Mouse (Mus musculus) heart, embryonic 14.5 days (tissue): ENCODE measurements at regions not wholly inside any gene's neighbourhood (a gene's known extent, or its start where the extent isn't known, plus 50 kb on each side); places are given as distances from the start of the nearest gene placed in this dataset.

Experiments used
- ATAC-seq: fragments of 200-750 bp; cut with Nextera tagmentation; 2 replicates; pipeline ENCODE4 v1.8.0; 2017; ENCODE audit warnings: low read depth, moderate TSS enrichment; ENCODE audit not compliant: insufficient number of reproducible peaks, insufficient read depth, low FRiP score
- H3K27ac ChIP-seq, 2 experiments: fragments of 200-500 bp in 1 of 2; fragments of 300-500 bp in 1 of 2; sonication (generic) in 1 of 2; replicated peaks in 1 of 2; 2 replicates each; pipeline ENCODE4 v1.5.1; 2012 to 2014; ENCODE audit warnings: low read depth in 2 of 2, low read length in 2 of 2, control low read depth in 1 of 2, mild to moderate bottlenecking in 1 of 2, mixed read lengths in 1 of 2; ENCODE audit not compliant: control insufficient read depth in 1 of 2, insufficient read depth in 1 of 2
- H3K27me3 ChIP-seq: fragments of 300-500 bp; sonication (generic); 2 replicates; pipeline ENCODE4 v1.6.1; 2014; ENCODE audit warnings: mild to moderate bottlenecking, low read length, control low read depth; ENCODE audit not compliant: control insufficient read depth, insufficient read depth
- H3K36me3 ChIP-seq: fragments of 300-500 bp; sonication (generic); 2 replicates; pipeline ENCODE4 v1.6.1; 2014; ENCODE audit warnings: mild to moderate bottlenecking, control low read depth, low read length, mixed read lengths; ENCODE audit not compliant: control insufficient read depth, insufficient read depth
- H3K4me1 ChIP-seq, 2 experiments: fragments of 200-500 bp in 1 of 2; fragments of 300-500 bp in 1 of 2; sonication (generic) in 1 of 2; 2 replicates each; pipeline ENCODE4 v1.6.1; 2012 to 2014; ENCODE audit warnings: low read length in 2 of 2, control low read depth in 1 of 2, mixed read lengths in 1 of 2; ENCODE audit not compliant: control insufficient read depth in 2 of 2, insufficient read depth in 2 of 2
- H3K4me2 ChIP-seq: fragments of 300-500 bp; sonication (generic); 2 replicates; pipeline ENCODE4 v1.6.1; 2014; ENCODE audit warnings: mild to moderate bottlenecking, low read length
- H3K4me3 ChIP-seq, 2 experiments: fragments of 200-500 bp in 1 of 2; fragments of 300-500 bp in 1 of 2; sonication (generic) in 1 of 2; 2 replicates each; pipeline ENCODE4 v1.5.1; 2012 to 2014; ENCODE audit warnings: low read length in 2 of 2, mild to moderate bottlenecking in 2 of 2, control low read depth in 1 of 2, low read depth in 1 of 2, moderate library complexity in 1 of 2; ENCODE audit not compliant: control insufficient read depth in 1 of 2, insufficient read depth in 1 of 2
- H3K9ac ChIP-seq: fragments of 300-500 bp; sonication (generic); 2 replicates; pipeline ENCODE4 v1.6.1; 2014; ENCODE audit warnings: mild to moderate bottlenecking, low read length
- H3K9me3 ChIP-seq: fragments of 300-500 bp; sonication (generic); 2 replicates; pipeline ENCODE4 v1.6.1; 2016; ENCODE audit warnings: low read length, control low read depth; ENCODE audit not compliant: control insufficient read depth
- WGBS: fragments of 180-500 bp; shearing (Covaris S2); extraction: QIAGEN DNeasy Blood & Tissue Kit; methylation state at CpG from one replicate; pipeline ENCODE4 v1.1.7; 2014; 5-methylcytosine and 5-hydroxymethylcytosine counted together

DNA sequence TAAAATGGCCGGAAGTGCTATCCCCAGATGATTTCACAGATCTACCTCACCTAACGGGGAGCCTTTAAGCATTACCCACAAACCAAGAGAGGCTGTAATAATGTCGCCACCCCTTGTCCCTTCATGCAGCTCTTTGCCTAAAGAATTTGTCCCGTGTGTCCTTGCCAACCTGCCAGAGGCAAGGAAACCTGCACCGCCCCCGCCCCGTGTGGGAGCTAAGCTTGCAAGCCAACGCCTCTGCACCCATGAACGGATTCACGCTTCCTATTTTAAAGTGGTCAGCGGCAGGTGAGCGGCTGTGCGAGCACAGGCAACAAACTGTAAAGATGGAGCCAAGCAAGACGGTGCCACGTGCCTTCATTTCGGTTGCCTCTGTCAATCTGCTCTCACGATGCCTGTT lies 63.1 kb downstream of the Gm11011 start:
- H3K9ac ChIP-seq: no peak overlapping the region
- H3K9me3 ChIP-seq: 0 out of 2 replicates have a peak, but pooled peaks cover 3% of the 10 kb centered on the region
- no peaks in the 10 kb centered on the region for H3K27me3 ChIP-seq
- no peak overlapping the region for H3K4me3 ChIP-seq
- no peak overlapping the region for H3K27ac ChIP-seq
- no peaks in the 10 kb centered on the region for H3K36me3 ChIP-seq
- no peak for ATAC-seq
- H3K4me1 ChIP-seq: peaks cover 12 to 16% of the 10 kb centered on the region in 2 experiments
- WGBS: 75% methylated on average over 17 of the region's 17 CpGs
- H3K4me2 ChIP-seq: no peak overlapping the region

DNA sequence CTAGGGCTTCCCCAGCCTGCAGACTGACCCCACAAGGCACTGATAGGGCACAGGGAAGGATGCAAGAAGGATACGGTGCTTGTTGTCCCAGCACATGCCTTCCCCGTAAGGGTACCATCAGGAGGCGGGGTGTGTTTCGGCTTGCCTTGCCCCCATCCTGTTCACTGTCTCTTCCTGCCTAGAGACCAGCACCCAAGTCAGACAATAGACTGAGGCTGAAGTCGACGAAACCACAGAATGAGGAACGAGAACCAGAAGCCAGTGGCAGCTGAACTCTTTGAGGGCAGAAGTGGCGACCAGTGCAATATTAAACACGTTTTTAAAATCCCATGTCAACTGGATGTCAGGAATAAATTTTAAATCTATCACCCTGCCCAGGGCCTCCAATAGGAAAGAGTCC lies 67.6 kb downstream of the Gm11011 start:
- Histone ChIP-seq H3K9ac (no peak overlapping the region), H3K27me3 (no peaks in the 10 kb centered on the region), H3K9me3 (no peaks in the 10 kb centered on the region), H3K4me1 (peaks cover 12 to 16% of the 10 kb centered on the region in 2 experiments), H3K4me3 (no peak overlapping the region), H3K36me3 (no peaks in the 10 kb centered on the region), H3K4me2 (peak overlapping the region; percentile 48), H3K27ac (peak overlapping the region; percentile 42 to 66)
- ATAC-seq: no peak
- WGBS: 26% methylated on average over 9 of the region's 9 CpGs

DNA sequence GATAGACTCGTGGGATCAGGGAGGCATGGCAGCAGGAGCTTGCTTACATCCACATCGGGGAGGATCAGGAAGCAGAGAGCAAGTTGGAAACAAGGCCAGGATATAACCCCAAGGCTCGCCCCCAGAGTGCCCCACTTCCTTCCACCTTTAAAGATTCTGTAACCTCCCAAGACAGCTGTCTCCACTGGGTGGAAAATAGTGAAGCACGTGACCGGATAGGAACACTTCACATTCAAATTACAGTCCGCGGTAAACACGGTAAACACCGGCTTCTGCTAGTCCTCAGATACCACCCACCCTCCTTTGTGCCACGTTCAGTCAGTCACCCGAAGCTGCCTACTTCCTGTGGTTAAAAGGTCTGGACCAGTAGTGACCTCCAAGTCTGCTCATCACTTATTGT lies 72.2 kb downstream of the Gm11011 start:
- peaks cover 5 to 6% of the 10 kb centered on the region in 2 experiments for H3K4me1 ChIP-seq
- no peak overlapping the region for H3K4me2 ChIP-seq
- 66% methylated on average over 11 of the region's 11 CpGs for WGBS
- no peaks in the 10 kb centered on the region for H3K36me3 ChIP-seq
- H3K4me3 ChIP-seq: no peak overlapping the region
- ATAC-seq: no peak
- no peak overlapping the region for H3K27ac ChIP-seq
- H3K9ac ChIP-seq: no peak overlapping the region
- H3K27me3 ChIP-seq: no peaks in the 10 kb centered on the region
- no peaks in the 10 kb centered on the region for H3K9me3 ChIP-seq

DNA sequence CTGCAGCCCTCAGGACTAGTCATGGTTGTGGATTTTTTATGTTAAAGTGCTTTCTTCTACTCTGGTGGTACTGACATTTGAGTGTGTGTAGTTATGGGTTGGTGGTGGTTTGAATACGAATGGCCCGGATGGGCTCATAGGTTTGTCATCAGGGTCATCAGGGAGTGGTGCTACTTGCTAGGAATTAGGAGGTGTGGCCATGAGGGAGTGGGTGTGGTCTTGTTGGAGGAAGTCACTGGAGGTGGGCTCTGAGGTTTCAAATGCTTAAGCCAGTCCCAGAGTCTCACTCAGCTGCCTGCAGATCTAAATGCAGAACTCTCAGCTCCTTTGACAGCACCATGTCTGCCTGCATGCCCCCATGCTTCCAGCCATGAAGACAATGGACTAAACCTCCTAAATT lies 76.8 kb downstream of the Gm11011 start:
- no peak overlapping the region for H3K4me2 ChIP-seq
- no peak overlapping the region for H3K27ac ChIP-seq
- no peaks in the 10 kb centered on the region for H3K36me3 ChIP-seq
- H3K4me1 ChIP-seq: no peaks in the 10 kb centered on the region
- no peak overlapping the region for H3K4me3 ChIP-seq
- no peaks in the 10 kb centered on the region for H3K27me3 ChIP-seq
- H3K9me3 ChIP-seq: no peaks in the 10 kb centered on the region
- WGBS: 92% methylated on average over 2 of the region's 2 CpGs
- no peak for ATAC-seq
- H3K9ac ChIP-seq: no peak overlapping the region

DNA sequence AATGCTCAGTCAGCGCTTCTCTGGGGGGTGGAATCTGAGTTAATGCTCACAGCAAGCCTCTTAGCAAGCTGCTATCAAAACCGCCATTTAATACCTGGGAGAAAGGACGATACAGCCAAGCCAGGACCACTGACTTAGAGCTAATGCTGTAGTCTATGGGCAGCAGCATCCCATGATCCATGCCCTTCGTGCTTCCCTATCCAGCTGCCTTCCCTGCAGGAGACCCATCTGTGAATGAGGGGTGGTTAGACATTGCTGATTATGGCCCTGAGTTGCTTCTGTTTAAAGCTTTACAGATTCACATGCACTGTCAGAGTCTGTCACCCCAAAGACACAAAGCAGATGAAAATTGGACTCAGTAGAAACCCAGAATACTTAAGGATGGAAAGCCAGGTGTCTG lies 78.1 kb downstream of the Gm11011 start:
- H3K9ac ChIP-seq: no peak overlapping the region
- H3K27me3 ChIP-seq: no peaks in the 10 kb centered on the region
- H3K4me2 ChIP-seq: no peak overlapping the region
- no peaks in the 10 kb centered on the region for H3K4me1 ChIP-seq
- H3K9me3 ChIP-seq: no peaks in the 10 kb centered on the region
- no peak for ATAC-seq
- H3K27ac ChIP-seq: no peak overlapping the region
- 87% methylated on average over 4 of the region's 4 CpGs for WGBS
- H3K4me3 ChIP-seq: no peak overlapping the region
- no peaks in the 10 kb centered on the region for H3K36me3 ChIP-seq

DNA sequence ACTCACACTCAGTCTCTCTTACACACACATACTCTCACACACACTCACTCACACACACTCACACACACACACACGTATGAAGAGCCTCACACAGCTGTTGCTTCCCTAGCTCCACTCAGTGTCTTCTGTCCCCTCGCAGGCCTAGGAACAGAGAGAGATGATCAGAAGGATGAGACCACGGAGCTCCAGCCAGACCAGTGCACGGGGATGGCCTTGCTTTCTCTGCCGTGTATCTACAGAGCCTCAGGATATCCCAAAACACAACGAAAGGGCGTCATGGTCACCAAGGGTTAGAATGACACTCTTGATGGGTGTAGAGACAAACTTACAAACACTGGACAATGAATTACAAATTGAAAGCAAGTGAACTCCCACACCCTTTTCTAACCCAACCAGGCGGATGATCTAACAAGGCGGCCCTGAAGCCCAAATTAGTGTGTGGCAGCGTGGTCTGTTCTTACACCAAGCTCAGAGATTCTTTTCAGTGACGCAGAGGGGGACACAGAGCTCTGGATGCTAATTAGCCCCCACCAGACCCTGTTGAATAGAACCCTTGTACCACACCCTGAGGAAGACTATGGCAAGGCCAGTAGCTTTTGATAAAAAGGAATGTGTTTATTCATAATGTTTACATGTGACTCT lies 83.0 kb downstream of the Gm11011 start:
- ATAC-seq: no peak
- H3K9me3 ChIP-seq: no peaks in the 10 kb centered on the region
- no peaks in the 10 kb centered on the region for H3K27me3 ChIP-seq
- WGBS: 88% methylated on average over 11 of the region's 11 CpGs
- H3K4me2 ChIP-seq: no peak overlapping the region
- no peak overlapping the region for H3K9ac ChIP-seq
- H3K4me1 ChIP-seq: no peaks in the 10 kb centered on the region
- no peak overlapping the region for H3K27ac ChIP-seq
- no peak overlapping the region for H3K4me3 ChIP-seq
- H3K36me3 ChIP-seq: no peaks in the 10 kb centered on the region

DNA sequence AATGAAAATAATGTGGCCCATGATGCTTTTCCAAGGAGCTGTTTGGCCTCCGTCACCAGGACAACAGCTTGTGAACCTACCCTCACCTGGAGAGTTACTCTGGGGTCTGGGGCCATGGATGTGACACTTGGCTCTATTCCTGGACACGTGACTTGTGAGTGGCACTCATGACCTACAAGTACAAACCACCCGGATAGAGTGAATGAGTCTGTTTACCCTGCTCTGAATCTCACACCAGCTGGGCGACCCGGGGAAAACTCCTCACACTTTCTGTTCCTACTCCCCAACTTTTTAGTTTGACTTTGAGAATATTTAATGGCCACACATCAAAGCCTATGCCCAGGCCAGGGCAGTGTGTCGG lies 84.0 kb downstream of the Gm11011 start:
- no peak overlapping the region for H3K9ac ChIP-seq
- H3K27ac ChIP-seq: no peak overlapping the region
- H3K36me3 ChIP-seq: no peaks in the 10 kb centered on the region
- no peaks in the 10 kb centered on the region for H3K9me3 ChIP-seq
- WGBS: 74% methylated on average over 6 of the region's 6 CpGs
- ATAC-seq: no peak
- no peak overlapping the region for H3K4me3 ChIP-seq
- H3K4me1 ChIP-seq: no peaks in the 10 kb centered on the region
- no peak overlapping the region for H3K4me2 ChIP-seq
- no peaks in the 10 kb centered on the region for H3K27me3 ChIP-seq
